In genomic region chr17:44737275-44738120, GRCm38 (mm10) we compare ENCODE assay signal across 8 mouse cellular contexts. TPM values are rescaled to one million over a fixed set of nuclear protein-coding genes. Genes with fewer than 3 reads are reported as not detected.
DNase-seq lines count a peak whose midpoint lies in the region; ATAC-seq and TF ChIP-seq lines count a peak whose summit lies in the region.

No protein-coding gene starts in this region.

- peaks cover 27% of the 10 kb centered on the region for H3K27me3 ChIP-seq in thymus, adult 2 months (ENCODE audit: control insufficient read depth, insufficient read depth, low read length)
- H3K27me3 ChIP-seq in heart, embryonic 12.5 days (replicated peaks), result peaks cover 55% of the 10 kb centered on the region
- peaks cover 70% of the 10 kb centered on the region for H3K27me3 ChIP-seq in limb, embryonic 12.5 days
- peaks cover 39% of the 10 kb centered on the region for H3K27me3 ChIP-seq in small intestine, adult 2 months (ENCODE audit: control insufficient read depth, insufficient read depth, low read length)

- H3K9ac ChIP-seq in heart, embryonic 12.5 days, result no peak overlapping the region
- no peak overlapping the region for H3K9ac ChIP-seq in limb, embryonic 12.5 days (replicated peaks)

- 5% methylated on average over 33 of the region's 33 CpGs for WGBS in thymus, adult 2 months
- WGBS in heart, embryonic 12.5 days, result 1% methylated on average over 33 of the region's 33 CpGs
- under 1% methylated on average over 33 of the region's 33 CpGs for WGBS in limb, embryonic 12.5 days
- 7% methylated on average over 33 of the region's 33 CpGs for WGBS in small intestine, adult 2 months

- ATAC-seq in heart, embryonic 12.5 days (ENCODE audit: insufficient number of reproducible peaks, low FRiP score), result no peak
- no peak for ATAC-seq in limb, embryonic 12.5 days (ENCODE audit: insufficient number of reproducible peaks, insufficient read depth, low FRiP score, low TSS enrichment, low read depth)

- no peak for TF ChIP-seq CTCF in thymus, adult 2 months (IDR thresholded peaks at IDR 0.05; ENCODE audit: borderline replicate concordance, control insufficient read depth, extremely low read depth, insufficient read depth, low read length, poor library complexity)
- TF ChIP-seq CTCF in small intestine, adult 2 months (IDR thresholded peaks at IDR 0.05; ENCODE audit: extremely low read depth, insufficient read length, insufficient replicate concordance, low read depth, low read length), result no peak

- H3K27ac ChIP-seq in thymus, adult 2 months (ENCODE audit: control insufficient read depth, insufficient read depth, low read length), result no peak overlapping the region
- no peak overlapping the region for H3K27ac ChIP-seq in heart, embryonic 12.5 days (ENCODE audit: poor library complexity, severe bottlenecking)
- H3K27ac ChIP-seq in limb, embryonic 12.5 days, result peak overlapping the region; percentile 3; the same call in 1 of the 2 replicates
- H3K27ac ChIP-seq in small intestine, adult 2 months (ENCODE audit: insufficient read depth, low read depth, low read length), result no peak overlapping the region

- peak; percentile 4 to 13 for DNase-seq in cerebellum, postnatal 25 days
- DNase-seq in cerebellum, adult 8-10 months, result no peak
- DNase-seq in thymus, adult 2 months, result peak; percentile 32
- DNase-seq in thymus, adult 18-20 months, result no peak
- DNase-seq in right cerebral cortex, postnatal 36 days (ENCODE audit: low spot score in 2 of 2), result no peak

- H3K4me3 ChIP-seq in thymus, adult 2 months (ENCODE audit: control insufficient read depth, insufficient read depth, low read length), result no peak overlapping the region
- H3K4me3 ChIP-seq in heart, embryonic 12.5 days, result peak overlapping the region; percentile 36
- peak overlapping the region; percentile 31 for H3K4me3 ChIP-seq in limb, embryonic 12.5 days (replicated peaks)
- peak overlapping the region; percentile 41 for H3K4me3 ChIP-seq in small intestine, adult 2 months (ENCODE audit: low read depth, low read length)

- H3K36me3 ChIP-seq in thymus, adult 2 months (ENCODE audit: control insufficient read depth, insufficient read depth, low read length), result no peaks in the 10 kb centered on the region
- no peaks in the 10 kb centered on the region for H3K36me3 ChIP-seq in heart, embryonic 12.5 days
- no peaks in the 10 kb centered on the region for H3K36me3 ChIP-seq in limb, embryonic 12.5 days
- H3K36me3 ChIP-seq in small intestine, adult 2 months (ENCODE audit: control insufficient read depth, insufficient read depth, low read length), result no peaks in the 10 kb centered on the region

- peak overlapping the region; percentile 61 for H3K4me2 ChIP-seq in heart, embryonic 12.5 days
- peak overlapping the region; percentile 90 for H3K4me2 ChIP-seq in limb, embryonic 12.5 days

- H3K9me3 ChIP-seq in heart, embryonic 12.5 days (replicated peaks), result no peaks in the 10 kb centered on the region
- no peaks in the 10 kb centered on the region for H3K9me3 ChIP-seq in limb, embryonic 12.5 days

- peaks cover 25% of the 10 kb centered on the region for H3K4me1 ChIP-seq in thymus, adult 2 months (replicated peaks; ENCODE audit: control insufficient read depth, insufficient read depth, low read length)
- H3K4me1 ChIP-seq in heart, embryonic 12.5 days (replicated peaks), result peaks cover 26% of the 10 kb centered on the region
- peaks cover 38% of the 10 kb centered on the region for H3K4me1 ChIP-seq in limb, embryonic 12.5 days (replicated peaks)
- peaks cover 3% of the 10 kb centered on the region; the same call in 1 of the 2 replicates for H3K4me1 ChIP-seq in small intestine, adult 2 months (ENCODE audit: control insufficient read depth, insufficient read depth, insufficient read length, low read length)

- TF ChIP-seq POLR2A in thymus, adult 2 months (IDR thresholded peaks at IDR 0.05; ENCODE audit: control insufficient read depth, extremely low read depth, insufficient read depth, low read length, poor library complexity), result no peak
- TF ChIP-seq POLR2A in small intestine, adult 2 months (IDR thresholded peaks at IDR 0.05; ENCODE audit: low read depth, low read length), result no peak

RNA-seq across cellular contexts. Expression of gene Supt3, which starts 39.5 kb away (rescaled TPM):
- 4.5 and 4.8 TPM in 2 replicates for polyA plus RNA-seq in thymus, adult 2 months (2012; rRNA removed)
- 23.1 and 26.9 TPM in 2 replicates for polyA plus RNA-seq in heart, embryonic 12.5 days (2016; fragmentation: Nextera tagmentation; extraction: Ambion mirVana)
- polyA plus RNA-seq in limb, embryonic 12.5 days (2016; fragmentation: Nextera tagmentation; extraction: Ambion mirVana), result 26.1 and 28.0 TPM in 2 replicates
- polyA plus RNA-seq in small intestine, adult 2 months (2012; rRNA removed), result 0.89 and 1.6 TPM in 2 replicates

Comparison
In these comparisons a context has a peak if more than half of its experiments do, and no peak if none do; other contexts are left out.
1. DNase-seq: peak in cerebellum, postnatal 25 days (2 of 2) and thymus, adult 2 months (single experiment); none in cerebellum, adult 8-10 months (single experiment), thymus, adult 18-20 months (0 of 2) and right cerebral cortex, postnatal 36 days (0 of 2).